Mouse (Mus musculus): Measurements from ENCODE around the gene Nmt1. TPM values are rescaled to one million over a fixed set of nuclear protein-coding genes. Genes with fewer than 3 reads are reported as not detected.

The Nmt1 gene
- polyA plus RNA-seq, 1 experiment from 2014 or later, result 36.7 TPM

- WGBS (ENCODE audit: insufficient replicate concordance), result 87% methylated on average over 14 of the region's 14 CpGs
- no peaks in the 10 kb centered on the region for H3K27me3 ChIP-seq
- no peak for ATAC-seq (ENCODE audit: insufficient read depth)
- no peaks in the 10 kb centered on the region for H3K9me3 ChIP-seq (replicated peaks)
- H3K4me1 ChIP-seq (replicated peaks), result no peaks in the 10 kb centered on the region
- no peak overlapping the region for H3K9ac ChIP-seq
- H3K4me2 ChIP-seq, result no peak overlapping the region
- no peak overlapping the region for H3K4me3 ChIP-seq (replicated peaks)
- peaks cover 83% of the 10 kb centered on the region for H3K36me3 ChIP-seq (replicated peaks)
- H3K27ac ChIP-seq (replicated peaks), result no peak overlapping the region
Observed at GRCm38 (mm10) chr11:103066191-103067050, 38.4 kb downstream of the Nmt1 start.

GRCm38 (mm10) chr11:103067051-103067361 is 39.0 kb downstream of the Nmt1 start:
- no peak overlapping the region for H3K4me3 ChIP-seq (replicated peaks)
- 92% methylated on average over 6 of the region's 6 CpGs for WGBS (ENCODE audit: insufficient replicate concordance)
- no peaks in the 10 kb centered on the region for H3K27me3 ChIP-seq
- H3K4me1 ChIP-seq (replicated peaks), result no peaks in the 10 kb centered on the region
- no peak overlapping the region for H3K9ac ChIP-seq
- no peaks in the 10 kb centered on the region for H3K9me3 ChIP-seq (replicated peaks)
- H3K4me2 ChIP-seq, result no peak overlapping the region
- H3K27ac ChIP-seq (replicated peaks), result no peak overlapping the region
- H3K36me3 ChIP-seq (replicated peaks), result peaks cover 77% of the 10 kb centered on the region
- no peak for ATAC-seq (ENCODE audit: insufficient read depth)

- H3K9me3 ChIP-seq (replicated peaks), result no peaks in the 10 kb centered on the region
- no peak overlapping the region for H3K4me2 ChIP-seq
- WGBS (ENCODE audit: insufficient replicate concordance), result 77% methylated on average over 8 of the region's 8 CpGs
- H3K36me3 ChIP-seq (replicated peaks), result peaks cover 76% of the 10 kb centered on the region
- no peak overlapping the region for H3K27ac ChIP-seq (replicated peaks)
- no peaks in the 10 kb centered on the region for H3K4me1 ChIP-seq (replicated peaks)
- no peak overlapping the region for H3K9ac ChIP-seq
- no peaks in the 10 kb centered on the region for H3K27me3 ChIP-seq
- no peak overlapping the region for H3K4me3 ChIP-seq (replicated peaks)
- no peak for ATAC-seq (ENCODE audit: insufficient read depth)
Observed at GRCm38 (mm10) chr11:103067457-103068001, 39.5 kb downstream of the Nmt1 start.

GRCm38 (mm10) chr11:103068272-103068671 is 40.3 kb downstream of the Nmt1 start:
- ATAC-seq (ENCODE audit: insufficient read depth), result no peak
- H3K9me3 ChIP-seq (replicated peaks), result no peaks in the 10 kb centered on the region
- H3K36me3 ChIP-seq (replicated peaks), result peaks cover 71% of the 10 kb centered on the region
- no peak overlapping the region for H3K9ac ChIP-seq
- H3K4me2 ChIP-seq, result no peak overlapping the region
- no peaks in the 10 kb centered on the region for H3K27me3 ChIP-seq
- no peak overlapping the region for H3K4me3 ChIP-seq (replicated peaks)
- no peak overlapping the region for H3K27ac ChIP-seq (replicated peaks)
- 81% methylated on average over 4 of the region's 4 CpGs for WGBS (ENCODE audit: insufficient replicate concordance)
- H3K4me1 ChIP-seq (replicated peaks), result no peaks in the 10 kb centered on the region

GRCm38 (mm10) chr11:103068884-103069283 is 40.9 kb downstream of the Nmt1 start:
- 88% methylated on average over 11 of the region's 11 CpGs for WGBS (ENCODE audit: insufficient replicate concordance)
- Histone ChIP-seq H3K9me3 (replicated peaks) (no peaks in the 10 kb centered on the region), H3K36me3 (replicated peaks) (peaks cover 64% of the 10 kb centered on the region), H3K9ac (no peak overlapping the region), H3K4me2 (no peak overlapping the region), H3K4me1 (replicated peaks) (no peaks in the 10 kb centered on the region), H3K27ac (replicated peaks) (no peak overlapping the region), H3K27me3 (no peaks in the 10 kb centered on the region), H3K4me3 (replicated peaks) (no peak overlapping the region)
- ATAC-seq (ENCODE audit: insufficient read depth), result no peak

GRCm38 (mm10) chr11:103069731-103070130 is 41.7 kb downstream of the Nmt1 start:
- Histone ChIP-seq H3K9me3 (replicated peaks) (no peaks in the 10 kb centered on the region), H3K27ac (replicated peaks) (no peak overlapping the region), H3K4me1 (replicated peaks) (0 out of 2 replicates have a peak, but pooled peaks cover under 1% of the 10 kb centered on the region), H3K9ac (no peak overlapping the region), H3K27me3 (no peaks in the 10 kb centered on the region), H3K4me2 (no peak overlapping the region), H3K4me3 (replicated peaks) (no peak overlapping the region), H3K36me3 (replicated peaks) (peaks cover 56% of the 10 kb centered on the region)
- WGBS (ENCODE audit: insufficient replicate concordance), result 96% methylated on average over 2 of the region's 2 CpGs
- ATAC-seq (ENCODE audit: insufficient read depth), result no peak

- no peak overlapping the region for H3K4me3 ChIP-seq (replicated peaks)
- 91% methylated on average over 10 of the region's 10 CpGs for WGBS (ENCODE audit: insufficient replicate concordance)
- H3K4me1 ChIP-seq (replicated peaks), result 0 out of 2 replicates have a peak, but pooled peaks cover 2% of the 10 kb centered on the region
- no peak for ATAC-seq (ENCODE audit: insufficient read depth)
- no peaks in the 10 kb centered on the region for H3K27me3 ChIP-seq
- H3K9ac ChIP-seq, result no peak overlapping the region
- H3K4me2 ChIP-seq, result no peak overlapping the region
- no peaks in the 10 kb centered on the region for H3K9me3 ChIP-seq (replicated peaks)
- no peak overlapping the region for H3K27ac ChIP-seq (replicated peaks)
- H3K36me3 ChIP-seq (replicated peaks), result peaks cover 50% of the 10 kb centered on the region
Observed at GRCm38 (mm10) chr11:103070322-103070880, 42.4 kb downstream of the Nmt1 start.

GRCm38 (mm10) chr11:103073671-103074070 is 45.7 kb downstream of the Nmt1 start:
- WGBS (ENCODE audit: insufficient replicate concordance), result 75% methylated on average over 7 of the region's 7 CpGs
- Histone ChIP-seq H3K4me1 (replicated peaks) (0 out of 2 replicates have a peak, but pooled peaks cover 5% of the 10 kb centered on the region), H3K9ac (no peak overlapping the region), H3K4me3 (replicated peaks) (no peak overlapping the region), H3K27ac (replicated peaks) (no peak overlapping the region), H3K4me2 (no peak overlapping the region), H3K9me3 (replicated peaks) (no peaks in the 10 kb centered on the region), H3K27me3 (peaks cover 7% of the 10 kb centered on the region; the same call in 1 of the 2 replicates), H3K36me3 (replicated peaks) (peaks cover 18% of the 10 kb centered on the region)
- ATAC-seq (ENCODE audit: insufficient read depth), result no peak

GRCm38 (mm10) chr11:103074121-103074650 is 46.2 kb downstream of the Nmt1 start:
- H3K4me2 ChIP-seq, result no peak overlapping the region
- WGBS (ENCODE audit: insufficient replicate concordance), result 60% methylated on average over 10 of the region's 10 CpGs
- no peak for ATAC-seq (ENCODE audit: insufficient read depth)

GRCm38 (mm10) chr11:103074796-103075323 is 46.9 kb downstream of the Nmt1 start:
- H3K36me3 ChIP-seq (replicated peaks), result peaks cover 6% of the 10 kb centered on the region; the same call in 1 of the 2 replicates
- no peak for ATAC-seq (ENCODE audit: insufficient read depth)
- 0 out of 2 replicates have a peak, but pooled peaks cover 5% of the 10 kb centered on the region for H3K4me1 ChIP-seq (replicated peaks)
- no peak overlapping the region for H3K4me2 ChIP-seq
- no peak overlapping the region for H3K9ac ChIP-seq
- no peak overlapping the region for H3K4me3 ChIP-seq (replicated peaks)
- H3K27ac ChIP-seq (replicated peaks), result no peak overlapping the region
- no peaks in the 10 kb centered on the region for H3K9me3 ChIP-seq (replicated peaks)
- peaks cover 19% of the 10 kb centered on the region for H3K27me3 ChIP-seq
- WGBS (ENCODE audit: insufficient replicate concordance), result 32% methylated on average over 10 of the region's 10 CpGs

More at GRCm38 (mm10) chr11:103074121-103074650, 46.2 kb downstream of the Nmt1 start:
- no peak overlapping the region for H3K4me3 ChIP-seq (replicated peaks)
- H3K4me1 ChIP-seq (replicated peaks), result 0 out of 2 replicates have a peak, but pooled peaks cover 5% of the 10 kb centered on the region
- H3K9ac ChIP-seq, result no peak overlapping the region
- peaks cover 13% of the 10 kb centered on the region for H3K27me3 ChIP-seq
- H3K36me3 ChIP-seq (replicated peaks), result peaks cover 12% of the 10 kb centered on the region
- no peaks in the 10 kb centered on the region for H3K9me3 ChIP-seq (replicated peaks)
- no peak overlapping the region for H3K27ac ChIP-seq (replicated peaks)

GRCm38 (mm10) chr11:103076010-103076409 is 48.0 kb downstream of the Nmt1 start:
- 52% methylated on average over 7 of the region's 7 CpGs for WGBS (ENCODE audit: insufficient replicate concordance)
- no peak for ATAC-seq (ENCODE audit: insufficient read depth)
- no peaks in the 10 kb centered on the region for H3K36me3 ChIP-seq (replicated peaks)

More at GRCm38 (mm10) chr11:103076010-103076409, 48.0 kb downstream of the Nmt1 start:
- no peak overlapping the region for H3K9ac ChIP-seq
- H3K27me3 ChIP-seq, result peaks cover 31% of the 10 kb centered on the region
- H3K4me3 ChIP-seq (replicated peaks), result no peak overlapping the region
- peaks cover 14% of the 10 kb centered on the region for H3K4me1 ChIP-seq (replicated peaks)
- no peak overlapping the region for H3K27ac ChIP-seq (replicated peaks)
- H3K9me3 ChIP-seq (replicated peaks), result no peaks in the 10 kb centered on the region
- H3K4me2 ChIP-seq, result no peak overlapping the region

Measured in liver, embryonic 15.5 days (tissue).